Mouse (Mus musculus) T-helper 1 cell (primary cell): ENCODE results near the gene Stx4a.
"Not testable (repeated sequence)": the region's sequence is repeated elsewhere in the genome, so short reads cannot be mapped to it uniquely, and the experiment has no call there.

Experiments used
- in situ Hi-C: fragments of 300-600 bp; cut with MboI, MseI; formaldehyde crosslinking; loops from one replicate; pipeline ENCODE4 v1.15.1; 2025; ENCODE audit warnings: high pct_unique_total_duplicates

The Stx4a gene

GRCm38 (mm10) chr7:127867641-127868040 lies 43.5 kb downstream of the Stx4a start:
- in situ Hi-C loops: no loop called here

DNA sequence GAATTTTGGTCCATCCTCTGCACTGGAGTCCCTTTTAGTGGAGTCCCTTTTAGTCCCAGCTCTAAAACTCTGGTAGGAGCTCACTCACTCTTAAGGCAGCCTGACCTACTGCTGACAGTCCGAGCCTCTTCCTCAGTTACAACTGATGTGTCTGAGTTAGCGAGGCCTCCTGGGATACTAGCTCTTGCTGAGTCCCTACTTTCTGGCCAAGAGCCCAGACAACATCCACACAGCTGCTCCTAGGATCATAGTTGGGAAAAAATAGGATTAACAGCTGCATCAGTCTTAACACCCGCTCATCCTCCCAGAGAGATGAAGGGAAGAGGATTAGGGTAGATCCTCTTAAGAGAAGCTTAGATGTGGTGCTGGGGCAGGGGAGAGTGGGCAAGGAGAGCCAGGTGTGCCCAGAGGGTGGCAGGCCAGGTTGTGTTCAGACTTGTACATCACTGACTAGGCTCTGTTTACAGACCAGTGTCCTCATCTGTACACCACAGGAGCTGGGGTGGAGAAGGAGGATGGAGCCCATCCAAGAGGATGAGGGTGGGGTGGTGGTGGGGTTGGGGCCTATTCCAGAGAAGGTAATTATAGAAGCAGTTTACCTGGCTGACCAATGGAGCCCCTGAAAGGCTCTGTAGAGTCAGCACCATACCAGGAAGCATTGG lies 45.2 kb downstream of the Stx4a start:
- in situ Hi-C loops: no loop called here

DNA sequence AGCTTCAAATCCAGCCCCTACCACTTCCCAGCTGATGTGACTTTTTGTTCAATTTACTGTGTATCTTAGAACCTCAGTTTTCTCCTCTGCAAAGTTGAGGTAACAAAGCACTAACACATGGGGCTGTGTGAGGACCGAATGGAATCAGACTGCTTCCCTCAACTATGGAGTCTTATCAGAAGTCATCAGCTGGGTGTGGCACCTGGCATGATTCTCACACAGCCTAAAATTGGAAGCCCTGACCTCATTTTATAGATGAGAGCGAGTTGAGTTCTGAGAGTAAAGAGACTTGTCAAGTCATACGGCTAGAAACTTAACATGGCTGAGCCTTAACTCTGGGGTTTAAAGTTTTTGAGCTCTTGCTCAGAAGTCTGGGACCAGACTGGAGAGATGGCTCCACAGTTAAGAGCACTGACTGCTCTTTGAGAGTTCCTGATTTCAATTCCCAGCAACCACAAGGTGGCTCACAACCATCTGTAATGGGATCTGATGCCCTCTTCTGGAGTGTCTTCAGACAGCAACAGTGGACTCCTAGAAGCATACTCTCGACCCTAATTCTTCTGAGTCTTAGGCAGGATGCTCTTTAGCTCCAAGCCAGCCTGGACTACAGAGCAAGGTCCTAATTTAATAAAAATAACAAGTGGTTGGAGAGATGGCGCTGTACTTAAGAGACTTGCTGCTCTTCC lies 46.2 kb downstream of the Stx4a start:
- in situ Hi-C loops: no loop called here

DNA sequence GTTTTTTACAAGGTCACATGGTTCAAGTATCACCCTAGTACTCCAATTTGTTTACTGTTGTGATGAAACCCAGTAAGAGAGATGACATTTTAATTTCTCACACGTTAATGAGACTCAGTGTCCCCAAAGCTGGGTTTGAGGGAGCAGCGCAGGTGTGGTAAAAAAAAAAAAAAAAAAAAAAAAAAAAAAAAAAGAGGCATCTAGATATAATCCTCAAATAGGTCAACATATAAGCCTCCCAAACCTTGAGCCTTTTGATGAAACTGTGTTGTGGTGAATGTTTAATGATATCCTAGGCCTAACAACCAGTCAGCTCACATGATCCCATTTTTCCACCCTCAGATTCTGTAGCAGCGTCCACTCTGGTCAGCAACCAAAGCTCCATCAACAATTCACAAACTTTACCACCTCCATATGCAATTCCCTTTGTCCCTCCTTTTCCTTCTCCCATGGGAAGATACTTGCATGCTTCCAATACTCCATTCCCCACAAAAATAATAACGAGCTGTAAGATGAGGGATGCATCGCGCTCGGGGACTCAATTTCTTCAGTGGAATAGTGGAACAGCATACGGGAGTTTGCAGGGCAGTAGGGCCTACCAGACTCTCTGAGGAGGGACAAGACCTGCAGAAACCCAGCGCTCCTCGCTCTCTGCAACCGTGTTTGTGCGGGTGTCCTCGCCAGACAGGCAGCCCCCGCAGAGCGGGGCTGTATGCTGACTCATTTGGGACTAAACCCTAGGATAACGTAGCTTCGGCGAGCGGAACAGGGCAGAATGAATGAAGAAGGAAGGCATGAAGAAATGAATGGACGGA lies 50.9 kb downstream of the Stx4a start:
- in situ Hi-C loops: no loop called here

DNA sequence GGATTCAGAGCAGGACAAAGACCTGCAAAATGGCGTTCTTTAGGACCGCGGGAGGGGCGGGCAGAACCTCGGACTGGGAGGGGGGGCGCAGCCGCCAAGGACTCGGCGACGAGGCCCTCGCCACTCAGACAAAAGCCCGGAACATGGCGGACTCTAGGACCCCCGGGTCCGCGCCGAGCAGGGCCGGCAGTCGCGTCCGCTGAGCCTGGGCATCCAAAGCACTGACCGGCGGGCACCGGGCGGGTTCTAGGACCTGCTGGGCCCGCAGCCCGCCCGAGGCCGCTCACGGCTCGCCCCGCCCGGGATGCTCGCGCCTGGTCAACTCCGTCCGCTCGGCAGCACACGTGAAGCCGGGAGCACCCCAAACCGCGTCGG lies 51.5 kb downstream of the Stx4a start:
- in situ Hi-C loops: no loop called here

- in situ Hi-C loops: no loop called here
Measured at GRCm38 (mm10) chr7:127876041-127876466, 52.0 kb downstream of the Stx4a start, which contains the start of gene Zfp646. Gene Zfp646 (plus strand): TSS chr7:127876221.

DNA sequence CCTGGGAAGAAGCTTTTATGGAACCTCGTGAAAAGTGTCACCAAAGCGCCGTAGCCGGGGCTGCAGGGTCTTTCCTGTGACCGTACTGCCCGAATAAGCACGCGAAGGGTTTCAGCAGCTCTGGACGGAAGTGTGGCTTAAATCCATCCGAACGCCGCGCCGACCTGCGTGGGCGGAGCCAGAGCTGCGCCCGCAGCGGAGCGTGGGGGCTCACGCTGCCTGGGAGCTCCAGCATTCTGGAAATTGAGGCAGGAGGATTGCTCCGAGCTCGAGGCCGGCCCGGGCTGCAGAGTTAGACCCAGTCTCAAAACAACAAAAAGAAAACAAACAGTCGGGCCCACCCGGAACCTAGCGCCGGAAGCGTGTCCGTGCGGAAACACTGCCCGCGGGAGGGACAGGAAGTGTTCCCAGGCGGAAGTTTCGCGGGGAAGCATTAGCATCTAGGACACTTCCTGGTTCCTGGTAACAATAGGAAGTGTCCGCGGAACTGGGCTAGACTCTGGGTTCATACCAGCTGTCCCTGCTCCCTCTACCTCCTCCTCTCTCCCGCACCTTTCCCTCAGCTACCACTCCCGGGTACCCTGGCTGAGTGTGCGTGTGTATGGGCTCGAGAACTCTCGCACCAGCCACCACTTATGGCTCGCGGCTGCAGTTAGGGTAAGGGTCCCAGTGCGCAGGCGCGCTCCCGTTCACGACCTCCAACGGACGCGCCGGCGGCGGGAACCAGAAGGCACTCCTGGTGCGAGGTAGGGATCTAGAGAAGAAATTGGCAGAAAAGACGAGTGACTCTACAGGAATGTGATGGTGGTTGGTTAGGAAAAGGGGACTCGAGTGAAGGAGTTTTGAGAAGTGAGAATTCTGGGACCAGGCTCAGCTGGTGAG lies 52.6 kb downstream of the Stx4a start, which contains the start of gene Zfp668:
Gene Zfp668 (minus strand): TSS at position 362 of the 882 bp plus-strand sequence.
- in situ Hi-C loops: no loop called here

DNA sequence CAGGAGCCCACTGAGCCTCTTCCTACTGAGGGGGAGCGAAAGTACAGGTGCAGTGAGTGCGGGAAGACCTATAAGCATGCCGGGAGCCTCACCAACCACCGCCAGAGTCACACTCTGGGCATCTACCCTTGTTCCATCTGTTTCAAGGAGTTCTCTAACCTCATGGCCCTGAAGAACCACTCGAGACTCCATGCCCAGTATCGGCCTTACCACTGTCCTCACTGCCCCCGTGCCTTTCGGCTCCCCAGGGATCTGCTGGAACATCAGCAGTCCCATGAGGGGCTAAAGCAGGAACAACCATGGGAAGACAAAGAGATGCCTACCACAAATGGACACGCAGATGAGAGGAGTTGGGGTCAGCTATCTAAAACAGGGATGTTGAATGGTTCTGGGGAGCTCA lies 55.2 kb downstream of the Stx4a start:
- in situ Hi-C loops: no loop called here

DNA sequence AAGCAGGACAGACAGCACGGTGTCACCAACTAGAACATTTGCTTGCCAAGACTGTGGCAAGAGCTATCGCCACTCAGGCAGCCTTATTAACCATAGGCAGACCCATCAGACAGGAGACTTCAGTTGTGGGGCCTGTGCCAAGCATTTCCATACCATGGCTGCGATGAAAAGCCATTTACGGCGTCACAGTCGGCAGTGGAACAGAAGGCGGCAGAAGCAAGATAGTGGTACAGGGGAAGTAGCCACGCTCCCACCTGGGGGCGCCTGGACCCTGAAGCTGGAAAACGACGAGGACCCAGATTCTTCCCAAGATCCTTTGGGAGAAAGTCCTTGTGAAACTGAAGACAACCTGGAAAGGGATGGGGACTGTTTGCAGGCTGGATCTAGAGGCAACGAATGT lies 56.3 kb downstream of the Stx4a start:
- in situ Hi-C loops: no loop called here

GRCm38 (mm10) chr7:127885951-127886350 lies 61.9 kb downstream of the Stx4a start:
- in situ Hi-C loops: no loop called here

- in situ Hi-C loops: no loop called here
Measured at GRCm38 (mm10) chr7:127886551-127886950, 62.5 kb downstream of the Stx4a start.

- in situ Hi-C loops: no loop called here
Measured at GRCm38 (mm10) chr7:127887191-127887590, 63.1 kb downstream of the Stx4a start.

DNA sequence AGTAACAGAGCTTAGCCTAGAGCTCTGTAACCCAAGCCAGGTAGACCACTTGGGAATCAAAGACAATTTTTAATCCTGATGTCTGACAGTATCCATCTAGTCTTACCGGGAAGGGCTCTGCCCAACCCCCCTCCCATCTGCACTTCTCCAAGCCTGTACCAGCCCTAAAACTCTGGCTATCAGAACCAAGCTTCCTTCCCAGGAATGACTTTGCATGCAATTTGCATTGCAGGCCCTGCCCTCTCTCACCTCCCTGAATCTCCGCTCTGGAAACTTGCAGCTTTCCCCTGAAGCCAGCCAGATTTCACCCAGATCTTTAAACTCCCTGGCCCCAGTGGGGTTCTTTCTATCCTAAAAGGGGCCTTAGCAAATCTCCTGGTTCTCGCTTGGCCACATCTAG lies 63.7 kb downstream of the Stx4a start:
- in situ Hi-C loops: no loop called here

- in situ Hi-C loops: no loop called here
Measured at GRCm38 (mm10) chr7:127888821-127889220, 64.7 kb downstream of the Stx4a start.

DNA sequence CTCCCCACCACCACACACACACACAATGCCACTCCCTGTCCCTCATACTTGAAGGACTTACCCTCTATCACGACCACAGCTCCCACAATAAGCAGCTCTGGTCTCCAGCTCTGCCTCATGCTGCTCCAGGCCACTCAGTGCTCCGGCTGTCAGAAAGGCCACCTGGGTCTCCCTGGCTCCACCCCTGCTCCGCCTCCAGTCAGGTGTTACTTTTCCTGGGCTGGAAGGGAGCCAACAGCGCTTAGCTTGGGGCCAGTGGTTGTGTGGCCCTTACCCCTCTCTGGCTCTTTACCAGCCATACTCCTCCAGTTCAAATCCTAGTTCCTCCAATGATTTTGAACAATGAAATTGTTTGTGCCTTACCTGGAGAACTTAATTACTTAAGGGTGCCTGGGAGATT lies 66.7 kb downstream of the Stx4a start, which contains the start of gene Prss53:
Gene Prss53 (minus strand): TSS at position 173 of the 400 bp plus-strand sequence.
- in situ Hi-C loops: no loop called here

DNA sequence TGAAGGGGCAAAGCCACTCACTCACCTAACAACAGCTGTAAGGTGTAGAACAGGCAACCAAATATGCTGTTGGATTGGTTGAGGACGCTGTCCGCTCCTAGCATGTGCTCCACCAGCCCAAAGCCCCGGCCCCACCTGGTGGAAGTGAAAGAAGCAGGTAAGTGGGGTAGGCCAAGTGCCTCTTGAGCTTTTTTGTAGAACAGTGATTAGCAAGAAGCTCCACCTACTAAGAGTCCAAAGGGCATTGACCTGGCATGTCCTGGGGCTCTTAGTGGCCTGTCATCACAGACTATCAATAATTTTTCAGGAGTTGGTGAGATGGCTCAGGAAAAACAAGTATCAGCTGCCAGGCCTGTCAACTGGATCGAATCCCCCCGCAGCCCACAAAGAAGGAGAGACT lies 70.4 kb downstream of the Stx4a start:
- in situ Hi-C loops: no loop called here

DNA sequence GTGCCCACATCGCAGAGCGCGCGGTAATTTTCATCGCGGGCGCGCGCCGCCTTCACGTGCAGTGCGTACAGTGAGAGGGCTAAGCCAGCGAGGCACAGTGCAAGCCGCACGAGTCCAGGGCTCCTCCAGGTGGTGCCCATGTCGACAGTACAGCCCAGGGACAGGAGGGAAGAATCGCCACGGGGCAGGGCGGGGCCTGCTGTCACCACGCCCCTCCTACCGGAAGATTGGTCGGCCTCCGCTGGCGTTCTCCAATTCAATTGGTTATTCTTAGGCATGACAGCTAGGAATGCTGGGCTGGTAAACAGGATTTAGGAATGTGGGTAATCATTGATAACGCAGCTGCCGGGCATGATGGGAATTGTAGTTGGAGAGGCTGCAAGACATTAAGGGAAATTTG lies 71.3 kb downstream of the Stx4a start, which contains the start of the genes Gm21974 and Vkorc1:
Gene Gm21974 (minus strand): TSS at position 13 of the 400 bp plus-strand sequence.
Gene Vkorc1 (minus strand): TSS at position 176 of the 400 bp plus-strand sequence.
- in situ Hi-C loops: no loop called here

DNA sequence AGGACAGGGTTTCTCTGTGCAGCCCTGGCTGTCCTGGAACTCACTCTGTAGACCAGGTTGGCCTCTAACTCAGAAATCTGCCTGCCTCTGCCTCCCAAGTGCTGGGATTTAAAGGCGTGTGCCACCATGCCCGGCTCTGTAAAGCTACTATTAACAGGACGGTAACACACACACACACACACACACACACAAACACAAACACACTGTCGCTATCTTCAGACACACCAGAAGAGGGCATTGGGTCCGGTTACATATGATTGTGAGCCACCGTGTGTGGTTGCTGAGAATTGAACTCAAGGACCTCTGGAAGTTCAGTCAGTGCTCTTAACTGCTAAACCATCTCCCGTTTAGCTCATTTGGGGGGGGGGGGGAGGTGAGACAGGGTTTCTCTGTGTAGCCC lies 71.8 kb downstream of the Stx4a start:
- in situ Hi-C loops: not testable (repeated sequence)

DNA sequence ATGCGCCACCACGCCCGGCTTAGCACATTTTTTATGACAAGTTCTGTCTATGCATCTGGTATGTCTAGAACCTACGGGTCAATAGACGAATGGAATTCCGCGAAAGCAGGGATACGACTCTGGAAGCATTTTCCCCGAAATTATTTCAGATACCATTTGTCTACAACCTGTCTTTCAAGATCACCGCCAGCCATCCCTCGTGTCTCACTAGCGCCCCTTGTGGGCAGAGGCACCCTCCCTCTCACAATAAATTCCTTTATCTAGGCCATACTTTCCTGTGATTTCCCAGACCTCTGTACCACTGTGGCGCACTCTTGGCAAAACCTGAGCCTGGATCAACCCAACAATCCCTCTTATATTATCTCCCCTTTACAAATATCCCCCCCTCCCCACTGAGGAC lies 72.3 kb downstream of the Stx4a start:
- in situ Hi-C loops: no loop called here

GRCm38 (mm10) chr7:127897542-127897941 lies 73.4 kb downstream of the Stx4a start:
- in situ Hi-C loops: no loop called here
